Mouse (Mus musculus) forebrain, embryonic 16.5 days (tissue): ENCODE results near the gene Olfr389. TPM values are rescaled to one million over a fixed set of nuclear protein-coding genes. Genes with fewer than 3 reads are reported as not detected.

Experiments used
- ATAC-seq: fragments of 200-750 bp; cut with Nextera tagmentation; 2 replicates; pipeline ENCODE4 v1.8.0; 2017; ENCODE audit warnings: mild to moderate bottlenecking, moderate library complexity
- H3K27ac ChIP-seq: fragments of 300-500 bp; sonication (generic); 2 replicates; pipeline ENCODE4 v1.5.1; 2014; ENCODE audit warnings: low read length, control low read depth
- H3K27me3 ChIP-seq: fragments of 300-500 bp; sonication (generic); replicated peaks from 2 replicates; pipeline ENCODE4 v1.6.1; 2014; ENCODE audit warnings: low read length; ENCODE audit not compliant: control insufficient read depth, insufficient read depth
- H3K36me3 ChIP-seq: fragments of 300-500 bp; sonication (generic); 2 replicates; pipeline ENCODE4 v1.6.1; 2014; ENCODE audit not compliant: control insufficient read depth, insufficient read depth
- H3K4me1 ChIP-seq: fragments of 300-500 bp; sonication (generic); replicated peaks from 2 replicates; pipeline ENCODE4 v1.6.1; 2014; ENCODE audit warnings: low read length; ENCODE audit not compliant: control insufficient read depth, insufficient read depth
- H3K4me2 ChIP-seq: fragments of 300-500 bp; sonication (generic); 2 replicates; pipeline ENCODE4 v1.6.1; 2014; ENCODE audit warnings: mild to moderate bottlenecking, low read length, control low read depth
- H3K4me3 ChIP-seq: fragments of 300-500 bp; sonication (generic); replicated peaks from 2 replicates; pipeline ENCODE4 v1.5.1; 2014; ENCODE audit warnings: mild to moderate bottlenecking, low read length, control low read depth
- H3K9ac ChIP-seq: fragments of 300-500 bp; sonication (generic); replicated peaks from 2 replicates; pipeline ENCODE4 v1.6.1; 2014; ENCODE audit warnings: low read depth, low read length, control low read depth
- H3K9me3 ChIP-seq: fragments of 300-500 bp; sonication (generic); 2 replicates; pipeline ENCODE4 v1.6.1; 2016; ENCODE audit warnings: low read length; ENCODE audit not compliant: control insufficient read depth
- WGBS: fragments of 180-500 bp; shearing (Covaris S2); extraction: QIAGEN DNeasy Blood & Tissue Kit; methylation state at CpG from one replicate; pipeline ENCODE4 v1.1.7; 2014; 5-methylcytosine and 5-hydroxymethylcytosine counted together
- polyA plus RNA-seq: library from polyadenylated mRNA; unstranded; fragments of >200 nt; fragmentation: Nextera tagmentation; extraction: Ambion mirVana; gene quantifications from 2 replicates; pipeline ENCODE4 v1.2.1, GENCODE M21; 2015

Gene Olfr389
- polyA plus RNA-seq, result not detected in 2 replicates

- ATAC-seq, result no peak
- WGBS, result 93% methylated on average over 1 of the region's 1 CpGs
These were observed at the start of gene Olfr389 for GRCm38 (mm10) chr11:73780613-73781012. Gene Olfr389, minus strand, starts transcription at chr11:73780713.

GRCm38 (mm10) chr11:73816949-73817348 lies 36.4 kb upstream of the Olfr389 start, which contains the start of gene Olfr392:
Gene Olfr392, minus strand, starts transcription at chr11:73817049.
- no peaks in the 10 kb centered on the region for H3K27me3 ChIP-seq
- 96% methylated on average over 1 of the region's 1 CpGs for WGBS
- no peak for ATAC-seq
- no peaks in the 10 kb centered on the region for H3K4me1 ChIP-seq
- no peak within 1 kb of the TSS for H3K4me3 ChIP-seq
- H3K4me2 ChIP-seq, result no peak within 1 kb of the TSS
- H3K27ac ChIP-seq, result no peak within 1 kb of the TSS
- no peaks in the 10 kb centered on the region for H3K36me3 ChIP-seq
- 0 out of 2 replicates have a peak, but pooled peaks cover 5% of the 10 kb centered on the region for H3K9me3 ChIP-seq
- no peak within 1 kb of the TSS for H3K9ac ChIP-seq

More at GRCm38 (mm10) chr11:73780613-73781012, at the start of gene Olfr389:
- Histone ChIP-seq H3K9ac (no peak within 1 kb of the TSS), H3K4me2 (no peak within 1 kb of the TSS), H3K27ac (no peak within 1 kb of the TSS), H3K4me1 (no peaks in the 10 kb centered on the region), H3K9me3 (0 out of 2 replicates have a peak, but pooled peaks cover 2% of the 10 kb centered on the region), H3K27me3 (no peaks in the 10 kb centered on the region), H3K4me3 (no peak within 1 kb of the TSS), H3K36me3 (no peaks in the 10 kb centered on the region)

- Histone ChIP-seq H3K27ac (no peak within 1 kb of the TSS), H3K4me2 (no peak within 1 kb of the TSS), H3K36me3 (no peaks in the 10 kb centered on the region), H3K27me3 (no peaks in the 10 kb centered on the region), H3K4me1 (no peaks in the 10 kb centered on the region), H3K4me3 (no peak within 1 kb of the TSS), H3K9ac (no peak within 1 kb of the TSS), H3K9me3 (no peaks in the 10 kb centered on the region)
- WGBS, result 27% methylated on average over 1 of the region's 1 CpGs
- ATAC-seq, result no peak
These were observed 22.4 kb upstream of the Olfr389 start, which contains the start of gene Olfr391-ps for GRCm38 (mm10) chr11:73802952-73803351. Gene Olfr391-ps, minus strand, starts transcription at chr11:73803052.

GRCm38 (mm10) chr11:73782664-73783063 lies 2.2 kb upstream of the Olfr389 start, which contains the start of gene Olfr390:
Gene Olfr390, plus strand, starts transcription at chr11:73782964.
- H3K9ac ChIP-seq, result no peak within 1 kb of the TSS
- no peaks in the 10 kb centered on the region for H3K27me3 ChIP-seq
- no peak for ATAC-seq
- no peak within 1 kb of the TSS for H3K4me2 ChIP-seq
- no peak within 1 kb of the TSS for H3K27ac ChIP-seq
- WGBS, result 78% methylated on average over 1 of the region's 1 CpGs
- 0 out of 2 replicates have a peak, but pooled peaks cover 2% of the 10 kb centered on the region for H3K9me3 ChIP-seq
- no peaks in the 10 kb centered on the region for H3K4me1 ChIP-seq
- H3K36me3 ChIP-seq, result no peaks in the 10 kb centered on the region
- no peak within 1 kb of the TSS for H3K4me3 ChIP-seq

GRCm38 (mm10) chr11:73759115-73759514 lies 21.4 kb downstream of the Olfr389 start:
- Histone ChIP-seq H3K27ac (no peak overlapping the region), H3K27me3 (no peaks in the 10 kb centered on the region), H3K9ac (no peak overlapping the region), H3K36me3 (no peaks in the 10 kb centered on the region), H3K4me1 (no peaks in the 10 kb centered on the region), H3K9me3 (peaks cover 3% of the 10 kb centered on the region), H3K4me3 (no peak overlapping the region), H3K4me2 (no peak overlapping the region)
- ATAC-seq, result no peak

Other genes starting within 250 kb of the Olfr389 start
- gene Olfr385, start 187.7 kb downstream of the Olfr389 start, polyA plus RNA-seq, result not detected in 2 replicates
- not detected in 2 replicates for gene Olfr384, start 182.1 kb downstream of the Olfr389 start, polyA plus RNA-seq
- not detected in 2 replicates for gene Zfp735, start 91.9 kb downstream of the Olfr389 start, polyA plus RNA-seq
- gene Olfr390, start 2.3 kb upstream of the Olfr389 start, polyA plus RNA-seq, result not detected in 2 replicates
- not detected in 2 replicates for gene Olfr391-ps, start 22.3 kb upstream of the Olfr389 start, polyA plus RNA-seq
- not detected in 2 replicates for gene Olfr392, start 36.3 kb upstream of the Olfr389 start, polyA plus RNA-seq
- not detected in 2 replicates for gene Olfr393, start 70.7 kb upstream of the Olfr389 start, polyA plus RNA-seq
- not detected in 2 replicates for gene Olfr394, start 110.1 kb upstream of the Olfr389 start, polyA plus RNA-seq
- gene Olfr395, start 128.6 kb upstream of the Olfr389 start, polyA plus RNA-seq, result not detected in 2 replicates
- not detected in 2 replicates for gene Olfr23, start 156.0 kb upstream of the Olfr389 start, polyA plus RNA-seq
- not detected in 2 replicates for gene Olfr397, start 180.1 kb upstream of the Olfr389 start, polyA plus RNA-seq
- gene Olfr398, start 209.7 kb upstream of the Olfr389 start, polyA plus RNA-seq, result not detected in 2 replicates